Mouse (Mus musculus): ENCODE data around the gene Ccs.

The Ccs gene

DNA sequence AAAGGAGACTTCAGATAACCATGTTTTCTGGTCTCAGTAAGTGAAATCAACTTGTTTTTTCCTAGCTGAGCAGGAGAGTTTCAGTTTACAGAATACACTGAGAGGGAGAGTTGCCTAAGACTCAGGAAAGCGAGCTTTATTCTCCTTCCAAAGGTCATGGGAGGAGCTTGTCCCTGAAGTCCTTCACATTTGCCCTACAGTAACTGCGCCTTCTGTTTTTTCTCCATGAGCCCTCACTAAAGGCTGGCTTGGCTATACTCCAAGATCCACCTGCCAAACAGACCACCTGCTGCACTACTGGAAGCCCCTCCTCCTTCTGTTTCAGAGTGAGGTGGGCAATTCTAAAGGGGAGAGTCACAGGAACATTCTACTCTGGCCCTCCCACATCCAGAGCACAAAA is 3.0 kb downstream of the Ccs start:
- DNase-seq (ENCODE audit: low spot score), result peak; percentile 55

DNA sequence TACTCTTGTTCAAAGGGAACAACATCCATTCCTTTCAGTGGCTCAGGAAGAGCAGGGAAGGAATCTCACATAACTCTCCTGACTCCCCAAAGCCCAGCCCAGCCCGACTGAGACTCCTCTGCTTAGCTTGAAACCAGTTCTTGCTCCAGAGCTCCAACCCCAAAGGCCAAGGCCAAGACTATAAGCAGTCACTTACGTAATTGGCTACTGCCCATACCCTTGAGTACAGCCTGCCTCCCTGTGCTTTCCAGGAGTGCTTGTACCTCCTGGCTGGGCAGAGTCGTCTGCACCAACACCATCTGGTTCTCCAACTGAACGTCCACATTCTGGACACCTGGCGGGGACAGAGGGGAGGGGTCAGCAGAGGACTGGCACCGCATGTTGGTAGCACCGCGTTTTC is 5.2 kb downstream of the Ccs start:
- DNase-seq (ENCODE audit: low spot score), result peak; percentile 55

DNA sequence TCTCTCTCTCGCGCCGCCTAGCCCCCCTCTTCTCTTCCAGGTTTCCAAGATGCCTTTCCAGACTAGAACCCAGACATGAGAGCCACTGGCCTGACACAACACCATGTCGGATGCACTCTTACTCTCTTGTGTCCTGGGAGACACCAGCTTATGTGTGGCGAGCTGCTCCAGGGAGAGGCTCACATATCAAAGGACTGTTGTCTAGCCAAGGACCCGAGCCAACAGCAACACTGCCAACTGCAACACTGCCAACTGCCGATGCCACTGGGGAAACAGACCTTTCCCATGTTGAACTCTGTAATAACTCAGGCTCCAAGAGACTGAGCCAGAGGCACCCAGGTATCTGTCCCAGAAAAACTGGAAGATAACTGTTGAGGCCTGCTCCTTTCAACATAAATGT is 10.0 kb downstream of the Ccs start:
- DNase-seq (ENCODE audit: low spot score), result peak; percentile 81

DNA sequence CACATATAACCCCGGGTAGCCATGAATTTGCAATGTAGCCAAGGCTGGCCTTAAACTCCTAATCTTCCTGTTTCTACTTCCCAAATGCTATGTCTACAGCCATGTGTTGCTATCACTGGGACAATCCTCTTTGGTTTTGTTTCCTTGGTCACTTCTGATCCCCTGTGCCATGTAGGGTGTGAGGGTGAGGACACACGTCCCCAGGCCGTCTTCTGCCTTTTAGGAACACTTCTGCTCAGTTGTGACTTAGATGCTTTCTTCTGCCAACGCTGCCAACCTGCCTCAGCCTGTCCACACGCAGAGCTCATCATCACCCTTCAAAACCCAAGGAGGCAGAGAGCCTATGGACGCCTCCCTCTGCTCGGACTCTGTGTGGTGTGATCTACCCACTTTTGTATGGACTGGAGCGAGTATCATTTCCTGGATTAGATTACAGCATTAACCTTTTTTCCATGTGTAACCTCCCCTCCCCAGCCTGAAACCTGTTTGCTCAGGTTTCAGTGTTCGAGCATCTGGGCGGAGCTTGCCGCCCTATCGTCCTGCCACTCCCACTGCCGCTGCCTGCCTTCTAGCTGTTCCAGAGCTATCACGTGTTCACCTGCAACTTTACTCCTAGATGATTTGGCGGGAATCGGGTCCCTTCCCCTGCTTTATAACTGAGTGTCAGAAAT is 10.6 kb downstream of the Ccs start:
- no peak for DNase-seq (ENCODE audit: low spot score)

DNA sequence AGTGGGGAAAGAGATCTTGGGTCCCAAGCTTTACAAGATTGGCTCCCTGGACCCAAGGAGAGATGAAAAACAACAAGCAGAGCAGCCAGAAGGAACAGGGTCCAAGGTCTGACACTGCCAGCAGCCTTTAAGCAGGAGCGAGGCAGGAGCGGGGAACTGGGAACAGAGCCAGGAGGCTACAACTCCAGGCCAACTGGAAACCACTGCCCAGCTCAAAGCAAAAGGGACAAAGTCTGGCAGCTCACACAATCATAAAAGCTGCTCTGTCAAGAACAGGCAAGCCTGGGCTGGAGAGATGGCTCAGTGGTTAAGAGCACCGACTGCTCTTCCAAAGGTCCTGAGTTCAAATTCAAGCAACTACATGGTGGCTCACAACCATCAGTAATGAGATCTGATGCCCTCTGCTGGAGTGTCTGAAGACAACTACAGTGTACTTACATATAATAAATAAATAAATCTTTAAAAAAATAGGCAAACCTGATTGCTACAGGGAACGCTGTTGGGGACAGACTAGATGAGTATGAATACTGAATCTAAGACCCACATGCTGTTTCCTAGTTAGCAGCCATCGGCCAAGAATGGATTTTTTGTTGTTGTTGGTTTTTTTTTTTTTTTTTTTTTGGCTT is 18.3 kb downstream of the Ccs start:
- peak; percentile 97 for DNase-seq (ENCODE audit: low spot score)

DNA sequence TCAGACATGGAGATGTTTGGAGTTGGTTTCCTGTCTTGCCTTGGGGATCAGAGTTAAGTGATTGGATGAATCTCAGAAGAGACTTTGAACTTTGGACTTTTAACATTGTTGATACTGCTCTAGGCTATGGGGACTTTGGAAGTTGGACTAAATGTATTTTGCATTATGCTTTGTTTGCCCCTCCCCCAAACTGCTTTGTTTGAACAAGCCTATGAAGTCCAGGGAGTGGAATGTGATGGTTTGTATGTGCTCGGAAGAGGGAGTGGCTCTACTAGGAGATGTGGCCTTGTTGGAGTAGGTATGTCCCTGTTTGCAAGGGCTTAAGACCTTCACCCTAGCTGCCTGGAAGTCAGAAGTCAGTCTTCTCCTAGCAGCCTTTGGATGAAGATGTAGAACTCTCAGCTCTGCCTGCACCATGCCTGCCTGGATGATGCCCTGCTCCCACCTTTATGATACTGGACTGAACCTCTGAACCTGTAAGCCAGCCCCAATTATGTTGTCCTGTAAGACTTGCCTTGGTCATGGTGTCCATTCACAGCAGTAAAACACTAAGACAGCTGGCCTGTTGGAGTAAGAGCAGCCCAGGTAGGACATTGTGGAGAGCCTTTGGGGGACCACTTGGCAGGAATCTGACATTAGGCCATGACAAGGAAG is 21.8 kb downstream of the Ccs start:
- DNase-seq (ENCODE audit: low spot score), result no peak

DNA sequence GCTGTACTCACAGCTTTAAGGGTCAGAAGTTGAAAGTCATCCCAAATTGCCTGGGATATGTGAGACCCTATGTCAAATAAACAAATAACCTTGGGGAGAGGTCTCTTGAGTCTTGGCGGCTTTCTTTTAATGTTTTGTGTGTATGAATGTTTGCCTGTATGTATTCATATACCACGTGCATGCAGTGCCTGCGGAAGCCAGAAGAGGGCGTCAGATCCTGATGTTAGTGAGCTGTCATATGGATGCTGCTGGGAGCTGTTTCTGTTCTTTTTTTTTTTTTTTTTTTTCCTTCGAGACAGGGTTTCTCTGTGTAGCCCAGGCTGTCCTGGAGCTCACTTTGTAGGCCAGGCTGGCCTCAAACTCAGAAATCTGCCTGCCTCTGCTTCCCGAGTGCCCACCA is 26.1 kb downstream of the Ccs start:
- no peak for DNase-seq (ENCODE audit: low spot score)

DNA sequence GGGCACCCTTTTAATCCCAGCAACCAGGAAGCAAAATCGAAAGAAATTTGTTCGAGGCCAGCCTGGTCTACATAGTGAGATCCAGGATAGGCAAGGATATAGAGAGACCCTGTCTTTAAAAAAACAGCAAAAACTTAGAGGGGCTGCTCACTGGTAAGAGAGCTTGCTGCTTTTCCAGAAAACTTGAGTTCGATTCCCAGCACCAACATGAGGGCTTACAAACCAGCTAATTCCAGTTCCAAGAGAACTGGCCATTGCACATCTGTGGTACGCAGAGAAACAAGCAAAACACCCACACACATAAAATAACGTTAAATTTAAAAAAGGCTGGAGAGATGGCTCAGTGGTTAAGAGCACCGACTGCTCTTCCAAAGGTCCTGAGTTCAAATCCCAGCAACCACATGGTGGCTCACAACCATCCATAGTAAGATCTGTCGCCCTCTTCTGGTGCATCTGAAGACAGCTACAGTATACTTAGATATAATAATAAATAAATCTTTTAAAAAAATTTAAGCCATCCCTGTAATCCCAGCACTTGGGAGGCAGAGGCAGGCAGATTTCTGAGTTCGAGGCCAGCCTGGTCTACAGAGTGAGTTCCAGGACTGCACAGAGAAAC is 26.7 kb downstream of the Ccs start:
- peak; percentile 48 for DNase-seq (ENCODE audit: low spot score)

DNA sequence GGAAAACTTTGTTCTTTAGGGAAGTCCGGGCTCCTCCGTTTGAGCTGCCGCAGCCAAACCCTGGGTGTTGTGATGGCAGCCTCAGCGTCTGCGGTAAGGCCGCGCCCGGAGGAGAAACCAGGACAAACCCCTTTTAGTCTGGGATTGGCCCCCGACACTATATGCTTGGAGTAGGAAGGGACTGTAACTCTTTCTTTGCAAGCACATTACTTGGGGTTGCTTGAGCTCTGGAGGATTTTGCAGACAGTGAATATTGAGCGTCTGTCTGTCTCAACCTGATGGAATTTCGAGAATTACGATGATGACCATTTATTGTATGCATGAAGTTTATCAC is 27.3 kb downstream of the Ccs start:
- DNase-seq (ENCODE audit: low spot score), result no peak

DNA sequence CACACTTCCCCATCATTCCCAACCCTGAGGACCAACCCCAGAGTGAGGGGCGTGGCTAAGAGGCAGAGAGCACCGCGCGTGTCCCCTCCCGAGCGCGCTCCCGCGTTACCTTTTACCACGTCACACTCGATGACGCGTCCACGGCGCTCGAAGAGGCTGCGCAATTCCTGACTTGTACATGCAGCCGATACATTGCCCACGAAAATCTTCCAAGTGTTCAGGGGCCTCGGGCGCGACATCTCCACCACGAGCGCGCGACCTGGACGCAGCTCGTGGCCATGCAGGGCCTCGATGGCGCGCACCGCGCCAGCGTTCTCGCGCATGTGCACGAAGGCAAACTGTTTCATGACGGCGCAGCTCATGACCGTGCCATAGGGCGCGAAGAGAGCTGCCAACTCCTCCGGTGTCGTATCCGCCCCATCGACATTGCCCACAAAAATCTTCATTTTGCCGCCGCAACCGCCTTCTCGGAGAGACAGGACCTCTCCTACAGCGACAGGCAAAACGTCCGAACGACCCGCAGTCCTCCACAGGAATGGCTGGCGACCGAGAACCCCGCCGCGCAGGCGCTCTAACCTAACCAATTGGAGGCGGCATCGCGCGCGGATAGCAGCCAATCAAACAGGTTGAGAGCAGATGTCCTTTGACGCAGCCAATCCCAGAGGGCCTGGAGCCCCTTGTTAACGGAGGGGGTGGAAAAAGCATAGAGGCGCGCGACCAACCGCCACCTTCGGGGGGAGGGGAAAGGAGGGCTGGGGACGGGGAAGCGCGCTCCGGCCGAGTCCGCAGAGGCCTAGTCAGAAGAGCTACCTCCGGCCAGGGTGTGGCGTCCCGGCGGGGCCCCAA is 27.8 kb downstream of the Ccs start, which contains the start of the genes Gm21992 and Rbm14:
Gm21992 (minus strand) TSS at position 550 of the 846 bp plus-strand sequence.
Rbm14 (minus strand) TSS at position 572 of the 846 bp plus-strand sequence.
- peak; percentile 100 for DNase-seq (ENCODE audit: low spot score)

DNA sequence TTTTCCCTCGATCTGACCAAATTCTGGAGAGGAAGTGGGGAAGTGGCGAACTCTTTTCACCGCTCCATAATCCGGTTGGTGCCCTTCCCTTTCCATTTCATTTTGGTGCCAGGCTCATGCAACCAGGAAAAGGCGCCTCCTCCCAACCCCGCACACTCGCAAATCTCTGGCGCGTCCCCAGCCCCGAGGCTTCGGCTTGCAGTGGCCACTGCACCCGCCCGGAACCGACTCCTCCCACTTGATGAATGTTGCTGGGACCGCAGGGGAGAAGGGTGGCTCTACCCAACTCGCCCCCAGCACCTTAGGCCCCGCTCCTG is 28.4 kb downstream of the Ccs start:
- no peak for DNase-seq (ENCODE audit: low spot score)

DNA sequence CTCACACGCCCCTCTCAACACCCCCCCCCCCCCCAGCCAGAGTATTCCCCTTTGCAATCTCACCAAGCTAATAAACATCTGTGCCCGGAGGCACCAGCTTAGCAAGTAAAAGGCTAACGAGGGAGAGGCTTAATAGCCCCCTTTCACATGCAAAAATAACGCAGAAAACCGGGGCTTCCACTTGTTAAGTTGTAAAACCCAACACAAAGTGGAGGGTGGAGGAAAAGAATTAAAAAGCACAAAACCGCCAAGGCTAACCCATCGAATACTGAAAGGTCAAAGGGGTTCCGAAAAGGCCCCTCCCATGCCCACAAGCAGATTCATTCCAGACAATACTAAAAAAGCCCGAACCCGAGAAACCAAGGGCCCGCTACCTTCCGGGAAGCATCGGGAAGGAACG is 28.8 kb downstream of the Ccs start:
- DNase-seq (ENCODE audit: low spot score), result no peak

DNA sequence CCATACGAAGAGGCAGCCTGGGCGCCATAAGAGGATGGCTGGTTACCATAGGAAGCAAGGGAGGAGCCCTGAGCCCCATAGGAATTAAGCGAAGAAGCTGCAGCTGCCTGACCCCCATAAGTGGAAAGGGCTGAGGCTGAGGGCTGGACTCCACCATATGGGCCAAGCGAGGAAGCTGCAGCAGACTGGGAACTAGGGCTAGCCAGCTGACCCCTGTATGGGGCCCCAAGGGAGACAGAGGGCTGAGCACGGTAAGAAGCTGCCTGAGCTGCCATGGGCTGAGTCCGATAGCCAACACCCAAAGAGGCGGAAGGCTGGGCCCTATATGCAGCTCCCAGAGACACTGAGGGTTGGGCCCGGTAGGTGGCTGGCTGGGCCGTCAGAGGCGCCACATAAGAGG is 35.8 kb downstream of the Ccs start:
- DNase-seq (ENCODE audit: low spot score), result no peak

DNA sequence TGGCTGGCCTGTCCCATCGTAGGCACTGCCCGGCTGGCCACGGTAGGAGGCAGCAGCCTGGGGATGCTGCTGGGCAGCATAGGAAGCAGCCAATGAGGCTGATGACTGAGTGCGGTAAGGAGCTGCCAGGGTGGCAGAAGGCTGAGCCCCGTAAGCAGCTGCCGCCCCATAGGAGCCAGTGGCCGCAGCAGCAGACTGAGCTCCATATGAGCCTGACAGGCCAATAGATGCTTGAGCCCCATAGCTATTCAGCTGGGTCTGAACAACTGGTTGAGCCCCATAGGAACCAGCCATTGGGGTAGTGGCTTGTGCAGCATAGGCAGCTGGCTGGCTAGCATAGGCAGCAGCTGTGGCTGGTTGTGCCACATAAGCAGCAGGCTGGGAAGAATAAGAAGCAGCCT is 36.4 kb downstream of the Ccs start:
- DNase-seq (ENCODE audit: low spot score), result no peak

DNA sequence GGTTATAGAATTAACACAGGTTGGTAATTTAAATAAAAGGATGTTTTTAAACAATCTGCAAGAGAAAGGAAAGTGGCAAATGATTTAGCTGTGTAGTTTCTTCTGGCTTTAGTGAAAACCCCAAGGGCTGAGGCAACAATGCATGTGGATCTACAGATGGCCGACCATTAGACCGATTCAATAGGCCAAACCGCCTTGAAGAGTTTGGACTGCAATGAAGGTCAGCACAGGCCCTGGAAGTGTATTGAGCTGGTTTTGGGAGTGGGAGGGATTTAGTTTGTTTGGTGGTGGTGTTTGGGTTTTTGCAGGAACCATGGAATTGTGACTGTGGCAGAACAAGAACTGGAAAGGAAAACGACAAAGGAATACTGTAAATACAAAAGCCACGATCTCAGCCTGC is 40.0 kb downstream of the Ccs start:
- DNase-seq (ENCODE audit: low spot score), result no peak

DNA sequence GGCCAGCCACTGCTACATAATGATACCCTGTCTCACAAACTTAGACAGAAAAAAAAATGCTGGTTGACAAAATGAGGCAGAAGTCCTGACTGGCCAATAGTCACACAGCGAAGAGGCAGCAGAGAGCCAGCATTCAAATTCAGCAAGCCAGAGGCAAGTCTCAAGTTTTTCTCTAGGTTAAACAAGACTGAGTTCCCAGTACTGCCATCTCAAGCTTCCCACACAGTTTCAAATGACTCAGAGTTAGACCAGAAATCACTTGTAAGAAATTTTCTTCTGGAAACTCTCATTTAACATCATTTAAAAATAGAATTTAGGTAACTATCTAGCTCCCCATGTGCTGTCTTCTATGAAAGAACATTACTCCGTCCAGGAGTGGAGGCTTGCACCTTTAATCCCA is 41.3 kb downstream of the Ccs start:
- no peak for DNase-seq (ENCODE audit: low spot score)

DNA sequence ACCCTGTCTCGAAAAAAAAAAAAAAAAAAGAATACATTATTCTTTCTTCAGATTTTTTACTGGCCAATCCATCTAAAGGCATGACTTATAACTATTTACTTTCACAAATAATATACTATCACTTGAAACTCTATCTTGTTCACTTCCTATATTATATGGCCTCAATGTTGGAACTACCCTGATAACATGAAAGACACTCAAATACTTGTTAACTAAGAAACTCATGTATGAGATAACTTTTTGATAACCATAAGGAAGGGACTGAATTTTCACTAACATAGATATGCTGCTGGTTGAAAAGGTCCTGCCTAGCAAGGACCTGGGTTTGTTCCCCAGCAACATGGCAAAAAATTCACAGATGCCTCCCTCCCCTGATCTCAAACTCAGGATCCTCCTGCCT is 43.2 kb downstream of the Ccs start:
- no peak for DNase-seq (ENCODE audit: low spot score)

DNA sequence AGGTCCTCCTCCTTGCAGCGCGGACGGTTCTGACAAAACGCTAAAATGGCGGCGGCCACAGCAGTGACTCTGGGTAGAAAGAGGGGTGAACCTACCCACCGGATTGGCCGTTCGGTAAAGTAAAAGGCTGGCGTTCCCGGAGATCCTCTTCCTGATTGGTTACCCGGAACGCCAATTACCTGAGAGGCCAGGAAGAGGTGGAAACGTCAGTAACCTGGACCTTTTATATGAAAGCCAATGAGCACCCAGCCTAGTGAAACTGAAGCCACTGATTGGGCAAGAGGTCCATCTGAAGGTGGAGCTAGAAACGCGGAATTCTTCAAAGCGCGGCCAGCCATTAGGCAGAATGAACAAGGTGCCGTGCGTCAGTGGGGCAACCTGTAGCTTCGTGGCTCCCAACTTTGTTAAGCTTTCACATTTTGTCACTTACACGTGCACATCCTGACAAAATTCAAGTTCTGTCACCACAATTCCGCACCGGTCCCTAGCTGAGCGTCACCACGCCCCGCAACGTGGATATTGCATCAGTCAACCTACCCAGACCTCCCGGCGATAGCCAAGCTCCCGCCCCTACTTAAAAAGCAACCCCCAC is 45.2 kb downstream of the Ccs start, which contains the start of gene Rbm4:
Rbm4 (minus strand) TSS at position 71 of the 592 bp plus-strand sequence.
- DNase-seq (ENCODE audit: low spot score), result peak; percentile 99

DNA sequence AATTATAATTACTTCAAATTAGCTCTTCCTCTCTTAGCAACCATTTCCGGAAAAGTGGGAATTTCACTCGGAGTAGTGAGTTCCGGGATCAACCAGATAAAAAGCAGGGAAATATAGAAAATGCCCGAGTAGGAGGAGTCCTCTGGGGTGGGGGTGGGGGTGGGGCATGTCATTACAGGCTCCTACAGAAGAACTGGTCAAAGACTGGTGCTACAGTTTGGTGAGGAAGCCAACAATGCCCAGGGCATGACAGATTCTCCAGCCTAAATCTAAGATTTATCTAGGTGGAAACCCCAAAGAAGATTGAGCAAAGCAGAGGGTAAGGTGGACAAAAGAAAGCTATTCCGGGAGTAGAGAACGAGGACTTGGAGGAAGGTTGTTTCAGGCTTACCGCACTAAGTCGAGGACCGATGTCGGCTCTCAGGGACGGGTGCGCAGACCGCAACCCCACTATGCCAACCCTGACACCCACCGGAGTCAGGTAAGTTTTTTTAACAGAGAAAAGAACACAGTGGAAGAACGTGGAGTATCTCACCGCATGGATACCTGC is 45.8 kb downstream of the Ccs start:
- peak; percentile 66 for DNase-seq (ENCODE audit: low spot score)

DNA sequence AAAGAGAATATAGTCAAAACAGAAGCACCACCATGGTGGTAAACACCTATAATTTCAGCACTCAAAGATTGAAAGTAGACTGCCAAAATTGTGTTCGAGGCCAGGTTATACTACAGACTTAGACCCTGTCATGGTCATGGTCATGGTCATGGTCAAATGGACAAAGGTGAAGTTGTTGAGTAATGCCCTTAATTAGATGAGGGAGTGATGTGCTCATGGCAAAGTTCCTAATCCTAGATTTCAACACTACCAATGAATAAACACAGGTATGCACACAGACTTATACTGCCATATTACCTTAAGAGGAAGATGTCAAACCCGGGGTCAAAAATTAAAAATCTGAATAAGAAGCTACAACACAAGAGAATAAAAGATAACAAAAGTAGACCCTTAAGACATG is 52.8 kb downstream of the Ccs start:
- DNase-seq (ENCODE audit: low spot score), result no peak

DNA sequence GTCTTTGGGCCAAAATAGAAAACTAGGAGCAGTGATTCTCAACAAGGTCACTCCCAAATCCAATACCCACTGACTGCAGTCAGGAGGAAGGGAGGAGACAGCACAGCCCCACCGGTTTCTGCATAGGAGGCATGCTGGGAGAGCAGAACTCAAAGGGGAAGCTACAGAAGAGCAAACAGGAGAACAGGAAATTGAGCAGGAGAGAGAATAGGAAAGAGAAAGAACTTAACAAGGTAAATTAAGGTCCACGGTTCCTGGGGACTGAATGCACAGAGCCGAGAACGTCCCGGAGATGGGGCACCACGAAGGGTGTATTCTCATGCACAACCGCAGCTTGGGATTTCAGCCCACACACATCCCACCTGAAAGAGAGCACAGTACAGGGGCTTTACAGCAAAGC is 53.9 kb downstream of the Ccs start:
- DNase-seq (ENCODE audit: low spot score), result no peak

DNA sequence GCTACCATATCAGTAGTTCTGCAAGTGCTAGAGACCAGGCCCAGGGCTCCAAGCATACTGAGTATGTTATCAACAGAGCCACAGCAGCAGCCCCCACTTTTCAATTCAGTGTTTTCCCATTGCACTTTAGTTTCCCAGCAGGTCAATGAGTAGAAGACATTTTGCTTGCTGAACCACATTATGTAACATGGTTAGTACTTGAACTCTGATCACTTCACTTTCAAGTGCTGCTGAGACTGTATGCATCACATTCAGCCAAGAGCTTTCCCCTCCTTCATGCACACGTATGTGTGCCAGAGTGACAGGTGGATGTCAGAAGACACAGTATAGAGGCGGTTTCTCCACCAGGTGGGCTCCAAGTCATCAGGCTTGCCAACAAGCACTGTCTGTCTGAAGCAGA is 56.2 kb downstream of the Ccs start:
- DNase-seq (ENCODE audit: low spot score), result no peak
